Mouse (Mus musculus) embryonic facial prominence, embryonic 11.5 days (tissue): ENCODE measurements at regions not wholly inside any gene's neighbourhood (a gene's known extent, or its start where the extent isn't known, plus 50 kb on each side); places are given as distances from the start of the nearest gene placed in this dataset.
"Not testable (repeated sequence)": the region's sequence is repeated elsewhere in the genome, so short reads cannot be mapped to it uniquely, and the experiment has no call there.

Experiments used
- ATAC-seq: fragments of 200-750 bp; cut with Nextera tagmentation; replicated peaks from 2 replicates; pipeline ENCODE4 v1.8.0; 2017; ENCODE audit warnings: low read depth; ENCODE audit not compliant: insufficient number of reproducible peaks, low FRiP score, low TSS enrichment
- DNase-seq: peaks from one replicate; pipeline ENCODE4 v3.0.0-alpha.2; 2015; ENCODE audit warnings: low spot score
- H3K27ac ChIP-seq: fragments of 300-500 bp; sonication (generic); replicated peaks from 2 replicates; pipeline ENCODE4 v1.5.1; 2014; ENCODE audit warnings: mild to moderate bottlenecking, low read depth, low read length, control low read depth
- H3K27me3 ChIP-seq: fragments of 300-500 bp; sonication (generic); 2 replicates; pipeline ENCODE4 v1.6.1; 2014; ENCODE audit warnings: mild to moderate bottlenecking, low read length, moderate library complexity, mixed read lengths; ENCODE audit not compliant: control insufficient read depth, insufficient read depth
- H3K36me3 ChIP-seq: fragments of 300-500 bp; sonication (generic); replicated peaks from 2 replicates; pipeline ENCODE4 v1.6.1; 2014; ENCODE audit warnings: low read depth, mild to moderate bottlenecking, low read length, moderate library complexity, mixed read lengths; ENCODE audit not compliant: control insufficient read depth, insufficient read depth
- H3K4me1 ChIP-seq: fragments of 300-500 bp; sonication (generic); 2 replicates; pipeline ENCODE4 v1.6.1; 2014; ENCODE audit warnings: low read length, mixed read lengths; ENCODE audit not compliant: control insufficient read depth, insufficient read depth
- H3K4me2 ChIP-seq: fragments of 300-500 bp; sonication (generic); 2 replicates; pipeline ENCODE4 v1.6.1; 2014; ENCODE audit warnings: low read depth, mild to moderate bottlenecking, control low read depth, low read length, moderate library complexity
- H3K4me3 ChIP-seq: fragments of 300-500 bp; sonication (generic); 2 replicates; pipeline ENCODE4 v1.5.1; 2014; ENCODE audit warnings: low read depth, low read length, control low read depth
- H3K9ac ChIP-seq: fragments of 300-500 bp; sonication (generic); replicated peaks from 2 replicates; pipeline ENCODE4 v1.6.1; 2014; ENCODE audit warnings: mild to moderate bottlenecking, control low read depth, low read length
- H3K9me3 ChIP-seq: fragments of 300-500 bp; sonication (generic); replicated peaks from 2 replicates; pipeline ENCODE4 v1.6.1; 2016; ENCODE audit warnings: mild to moderate bottlenecking, low read length, inconsistent platforms, mixed read lengths; ENCODE audit not compliant: control insufficient read depth
- WGBS: fragments of 180-500 bp; shearing (Covaris S2); extraction: QIAGEN DNeasy Blood & Tissue Kit; methylation state at CpG from one replicate; pipeline ENCODE4 v1.1.7; 2014; 5-methylcytosine and 5-hydroxymethylcytosine counted together

- no peak for DNase-seq
- H3K36me3 ChIP-seq = no peaks in the 10 kb centered on the region
- no peak for ATAC-seq
- no peak overlapping the region for H3K27ac ChIP-seq
- no peaks in the 10 kb centered on the region for H3K27me3 ChIP-seq
- WGBS = 61% methylated on average over 4 of the region's 4 CpGs
- no peaks in the 10 kb centered on the region for H3K9me3 ChIP-seq
- H3K4me2 ChIP-seq = no peak overlapping the region
- no peaks in the 10 kb centered on the region for H3K4me1 ChIP-seq
- H3K4me3 ChIP-seq = no peak overlapping the region
- H3K9ac ChIP-seq = no peak overlapping the region
Measured at GRCm38 (mm10) chr9:15420677-15421076, 63.1 kb upstream of the Cep295 start.

GRCm38 (mm10) chr9:15421864-15422263 lies 64.3 kb upstream of the Cep295 start:
- peak; percentile 67 for ATAC-seq
- no peak overlapping the region for H3K27ac ChIP-seq

GRCm38 (mm10) chr9:15434279-15434678 lies 59.0 kb upstream of the Smco4 start:
- H3K4me1 ChIP-seq, ATAC-seq: not testable (repeated sequence)

More at GRCm38 (mm10) chr9:15421864-15422263, 64.3 kb upstream of the Cep295 start:
- Histone ChIP-seq H3K9me3 (no peaks in the 10 kb centered on the region), H3K4me2 (no peak overlapping the region), H3K27me3 (no peaks in the 10 kb centered on the region), H3K4me1 (no peaks in the 10 kb centered on the region), H3K9ac (no peak overlapping the region), H3K4me3 (no peak overlapping the region), H3K36me3 (no peaks in the 10 kb centered on the region)
- peak; percentile 69 for DNase-seq
- WGBS = 16% methylated on average over 10 of the region's 10 CpGs

DNA sequence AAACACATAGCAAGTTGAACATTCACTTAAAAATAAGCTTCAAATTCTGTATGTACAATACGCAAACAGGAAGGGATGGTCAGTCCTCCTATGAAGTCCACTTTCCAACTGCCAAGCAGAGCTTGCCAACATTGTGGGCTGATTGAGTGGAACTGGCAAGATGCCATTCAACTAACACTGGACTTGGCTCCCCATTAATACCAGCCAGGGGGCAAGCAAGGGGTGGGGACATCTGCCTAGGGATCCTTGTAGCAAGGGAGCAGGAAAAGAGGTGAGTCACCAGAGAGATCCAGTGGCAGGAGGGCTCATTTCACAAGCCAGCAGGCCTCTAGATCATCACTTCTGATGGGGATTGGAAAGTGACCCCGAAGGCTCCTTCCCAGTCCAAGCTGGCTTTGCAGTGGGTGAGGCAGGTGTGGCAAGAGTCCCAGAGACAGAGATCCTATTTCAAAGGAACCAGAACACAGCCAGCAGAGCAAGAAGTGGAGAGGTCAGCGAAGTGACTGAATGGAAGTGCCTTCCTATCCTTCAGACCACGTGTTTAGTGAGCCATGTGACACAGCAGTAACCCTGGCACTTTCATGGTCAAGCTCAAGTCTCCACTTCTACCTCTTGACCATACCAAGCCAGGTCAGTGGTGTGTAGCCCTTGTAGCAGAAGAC lies 53.8 kb upstream of the Smco4 start:
- Histone ChIP-seq H3K4me3 (no peak overlapping the region), H3K9ac (no peak overlapping the region), H3K36me3 (no peaks in the 10 kb centered on the region), H3K27ac (no peak overlapping the region), H3K4me2 (no peak overlapping the region), H3K9me3 (no peaks in the 10 kb centered on the region), H3K4me1 (no peaks in the 10 kb centered on the region), H3K27me3 (no peaks in the 10 kb centered on the region)
- 70% methylated on average over 4 of the region's 4 CpGs for WGBS
- DNase-seq (no peak), ATAC-seq (no peak)

More at GRCm38 (mm10) chr9:15434279-15434678, 59.0 kb upstream of the Smco4 start:
- not testable (repeated sequence) for H3K9ac ChIP-seq, H3K9me3 ChIP-seq, H3K27ac ChIP-seq, H3K4me3 ChIP-seq, H3K27me3 ChIP-seq, H3K36me3 ChIP-seq, H3K4me2 ChIP-seq
- peak; percentile 5 for DNase-seq
- WGBS = 64% methylated on average over 11 of the region's 11 CpGs

DNA sequence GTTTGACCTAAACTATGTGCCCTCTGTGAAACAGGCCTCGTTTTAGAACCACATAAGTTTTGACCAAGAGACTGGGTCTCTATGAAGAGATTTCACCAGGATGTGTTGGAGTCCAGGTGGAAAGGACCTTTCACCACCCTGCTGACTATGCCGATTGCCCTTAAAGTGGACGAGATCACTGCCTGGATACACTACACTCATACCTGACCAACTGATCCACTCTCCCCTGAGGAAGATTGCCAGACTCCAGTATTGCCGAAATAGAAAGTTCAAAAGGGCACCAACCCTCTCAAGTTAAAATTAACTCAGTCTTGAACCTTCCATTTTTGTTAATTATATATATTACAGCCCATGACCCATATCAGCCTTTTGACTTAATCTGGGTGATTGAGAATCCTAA lies 51.1 kb upstream of the Smco4 start:
- H3K9ac ChIP-seq = no peak overlapping the region
- ATAC-seq (no peak), DNase-seq (no peak)
- H3K27ac ChIP-seq = no peak overlapping the region
- 78% methylated on average over 4 of the region's 4 CpGs for WGBS
- H3K27me3 ChIP-seq = no peaks in the 10 kb centered on the region
- no peaks in the 10 kb centered on the region for H3K9me3 ChIP-seq
- no peaks in the 10 kb centered on the region for H3K36me3 ChIP-seq
- H3K4me3 ChIP-seq = no peak overlapping the region
- H3K4me2 ChIP-seq = no peak overlapping the region
- H3K4me1 ChIP-seq = no peaks in the 10 kb centered on the region
